Mouse (Mus musculus): ENCODE results near the gene Ticam1.
"Not testable (repeated sequence)": the region's sequence is repeated elsewhere in the genome, so short reads cannot be mapped to it uniquely, and the experiment has no call there.

Gene Ticam1

DNA sequence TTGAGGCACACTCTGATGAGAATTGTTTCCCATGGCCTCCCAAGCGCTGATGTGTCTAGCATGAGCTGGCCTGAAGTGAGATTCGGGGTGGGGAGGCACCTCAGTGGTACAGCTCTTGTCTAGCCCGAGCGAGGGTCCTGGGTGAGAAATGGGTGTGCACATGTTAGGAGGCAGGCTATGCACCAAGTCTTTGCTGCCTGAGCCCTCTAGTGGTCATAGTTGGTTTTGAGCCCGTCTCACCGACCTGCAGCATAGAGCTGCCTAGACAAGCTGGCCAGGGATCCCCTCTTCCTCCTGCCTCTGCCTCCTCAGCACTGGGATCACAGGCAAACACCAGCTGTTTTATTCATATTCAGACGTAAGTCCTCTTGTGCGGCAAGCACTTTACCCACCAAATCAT lies 12.6 kb downstream of the Ticam1 start:
- DNase-seq (ENCODE audit: low spot score in 2 of 2): peak; percentile 64 to 76

DNA sequence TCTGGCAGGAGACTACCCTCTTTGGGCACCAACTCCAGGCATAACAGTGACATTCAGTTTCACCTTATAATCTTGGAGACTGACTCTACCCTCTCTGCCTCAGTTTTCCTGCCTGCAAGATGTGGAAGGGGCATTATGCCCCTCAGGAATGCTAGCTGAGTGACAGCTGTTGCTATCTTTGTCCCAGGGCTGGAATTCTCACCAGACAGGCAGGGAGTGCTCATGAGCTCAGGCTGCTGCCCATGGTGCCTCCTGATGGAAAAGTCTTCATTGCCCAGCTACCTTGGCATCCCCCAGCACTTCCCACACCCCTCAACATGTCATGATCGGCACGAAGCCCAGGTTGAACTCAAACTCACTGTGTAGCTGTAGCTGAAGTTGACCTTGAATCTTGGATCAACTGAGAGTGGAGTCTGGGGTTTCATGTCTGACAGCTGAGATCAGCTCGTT lies 13.9 kb downstream of the Ticam1 start:
- peak in 1 of 2 experiments; percentile 62 for DNase-seq (ENCODE audit: low spot score in 2 of 2)

DNA sequence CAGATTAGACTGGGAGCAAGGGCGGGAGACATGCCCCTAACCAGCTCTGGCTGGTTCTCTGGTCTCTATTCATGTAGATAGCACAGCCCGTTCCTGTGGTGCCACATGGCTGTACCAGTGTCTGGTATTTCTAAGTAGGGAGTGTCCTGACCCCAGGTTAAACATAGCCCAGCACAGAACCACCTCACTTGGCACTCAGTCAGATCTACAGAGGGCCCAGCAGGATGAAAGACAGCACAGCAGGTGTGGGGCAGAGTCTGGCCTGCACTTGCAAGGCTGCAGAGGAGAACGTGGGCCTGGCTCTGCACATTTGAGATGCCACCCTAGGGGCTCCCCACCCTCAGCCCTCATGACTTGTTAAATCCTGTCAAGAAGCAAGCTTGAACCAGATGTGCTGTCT lies 15.4 kb downstream of the Ticam1 start:
- DNase-seq (ENCODE audit: low spot score in 2 of 2): peak; percentile 76 to 77

DNA sequence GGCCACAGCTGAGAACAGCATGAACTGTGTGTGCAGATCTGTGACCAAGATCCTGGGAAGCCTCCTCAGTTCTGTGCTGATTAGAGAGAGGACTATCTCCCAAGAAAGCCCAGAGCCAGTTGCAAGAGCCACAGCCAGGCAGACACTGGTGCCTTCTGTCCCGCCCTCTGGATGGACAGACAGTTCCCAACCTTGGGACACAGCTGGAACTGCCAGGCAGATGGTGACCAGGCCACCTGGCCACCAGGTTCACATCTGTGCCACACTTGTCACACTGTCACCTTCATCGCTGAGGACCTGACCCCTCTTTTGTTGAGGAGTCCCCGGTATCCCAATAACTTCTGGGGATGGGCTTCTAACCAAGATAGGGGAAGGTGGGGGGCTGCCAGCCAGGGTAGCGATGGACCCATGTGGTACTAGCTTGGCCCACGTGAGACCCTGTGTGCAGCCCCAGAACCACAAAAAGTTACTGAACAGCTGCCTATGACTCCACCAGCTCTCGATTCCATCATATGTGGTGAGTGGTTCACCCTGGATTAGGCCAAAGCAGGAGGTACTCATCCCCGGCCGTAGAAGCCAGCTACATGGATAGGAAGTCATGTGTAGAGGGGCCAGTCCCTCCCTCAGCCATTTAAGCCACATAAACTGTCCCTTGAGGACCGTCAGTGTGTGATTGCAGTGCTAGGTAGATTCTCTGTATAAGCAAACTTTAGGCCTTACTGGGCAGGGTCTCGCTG lies 17.1 kb downstream of the Ticam1 start:
- DNase-seq (ENCODE audit: low spot score in 2 of 2): no peak

DNA sequence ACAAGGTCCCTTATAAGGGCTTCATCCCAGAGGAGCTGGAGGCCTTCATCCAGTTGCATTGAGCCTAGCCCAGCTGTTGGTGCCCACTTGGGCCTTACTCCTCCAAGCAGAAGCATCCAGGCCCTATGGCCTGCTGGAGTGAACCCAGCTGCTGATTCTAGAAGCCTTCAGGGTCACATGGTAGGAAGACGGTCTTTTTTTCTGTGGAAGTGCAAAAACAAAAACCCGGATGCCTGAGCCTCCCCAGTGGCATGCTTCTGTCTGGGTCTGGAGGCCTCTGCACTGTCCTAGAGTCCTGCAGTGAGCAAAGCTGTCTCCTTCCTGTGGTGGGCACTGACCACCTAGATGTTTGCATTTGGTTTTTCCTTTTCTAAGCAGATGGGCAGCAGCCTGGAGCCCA lies 17.8 kb downstream of the Ticam1 start:
- DNase-seq (ENCODE audit: low spot score in 2 of 2): not testable (repeated sequence)

DNA sequence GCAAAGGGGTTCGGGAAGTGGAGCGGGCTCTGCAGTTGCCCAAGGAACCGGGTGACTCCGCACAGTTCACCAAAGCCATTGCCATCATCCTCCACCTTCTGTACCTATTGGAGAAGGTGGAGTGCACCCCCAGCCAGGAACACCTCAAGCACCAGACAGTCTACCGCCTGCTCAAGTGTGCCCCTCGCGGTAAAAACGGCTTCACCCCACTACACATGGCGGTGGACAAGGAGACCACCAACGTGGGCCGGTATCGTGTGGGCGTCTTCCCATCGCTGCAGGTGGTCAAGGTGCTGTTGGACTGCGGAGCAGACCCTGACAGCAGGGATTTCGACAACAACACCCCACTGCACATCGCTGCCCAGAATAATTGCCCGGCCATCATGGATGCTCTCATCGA lies 18.3 kb downstream of the Ticam1 start:
- not testable (repeated sequence) for DNase-seq (ENCODE audit: low spot score in 2 of 2)

DNA sequence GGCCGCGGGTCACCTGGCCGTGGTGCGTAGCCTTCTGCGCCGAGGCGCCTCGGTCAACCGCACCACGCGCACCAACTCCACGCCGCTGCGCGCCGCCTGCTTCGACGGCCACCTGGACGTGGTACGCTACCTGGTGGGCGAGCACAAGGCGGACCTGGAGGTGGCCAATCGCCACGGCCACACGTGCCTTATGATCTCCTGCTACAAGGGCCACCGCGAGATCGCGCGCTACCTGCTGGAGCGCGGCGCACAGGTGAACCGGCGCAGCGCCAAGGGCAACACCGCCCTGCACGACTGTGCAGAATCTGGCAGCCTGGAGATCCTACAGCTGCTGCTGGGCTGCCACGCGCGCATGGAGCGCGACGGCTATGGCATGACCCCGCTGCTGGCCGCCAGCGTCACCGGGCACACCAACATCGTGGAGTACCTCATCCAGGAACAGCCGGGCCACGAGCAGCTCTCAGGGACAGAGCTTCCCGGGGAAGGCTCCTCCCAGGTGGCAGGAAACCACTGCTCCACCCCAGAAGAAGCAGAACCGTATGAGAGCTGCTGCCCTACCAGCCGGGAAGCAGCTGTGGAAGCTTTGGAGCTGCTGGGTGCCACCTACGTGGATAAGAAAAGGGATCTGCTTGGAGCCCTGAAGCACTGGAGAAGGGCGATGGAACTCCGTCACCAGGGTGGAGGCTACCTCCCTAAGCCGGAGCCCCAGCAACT lies 19.2 kb downstream of the Ticam1 start:
- no peak for DNase-seq (ENCODE audit: low spot score in 2 of 2)

DNA sequence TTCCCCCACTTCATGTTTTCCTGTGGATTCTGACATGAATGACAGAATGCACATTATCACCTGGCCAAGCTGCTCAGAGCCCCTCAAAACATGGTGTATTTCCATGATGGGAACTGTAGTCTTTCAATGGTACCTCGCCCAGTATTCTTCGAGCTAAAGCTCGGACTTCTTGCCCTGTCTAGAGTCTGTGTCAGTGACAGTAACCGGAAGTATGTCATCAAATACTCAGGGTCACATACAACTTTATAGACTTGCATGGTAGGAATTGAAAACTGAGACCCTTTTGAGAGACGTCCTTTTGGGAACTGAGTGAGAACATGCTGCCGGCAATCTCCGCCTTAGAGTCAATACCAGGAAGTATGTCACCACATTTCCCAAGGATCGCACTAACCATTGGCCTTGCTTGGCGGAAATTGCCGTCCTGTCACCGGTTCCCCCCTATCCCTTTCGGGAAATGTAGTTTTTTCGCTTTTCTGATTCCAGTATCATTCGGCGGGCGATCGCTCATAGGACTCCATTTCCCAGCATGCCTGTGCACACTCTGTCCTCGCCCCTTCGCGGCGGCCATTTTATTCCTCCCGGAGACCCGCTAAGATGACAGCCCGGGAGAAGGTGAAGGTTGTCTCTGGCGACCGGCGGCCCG lies 20.2 kb downstream of the Ticam1 start, which contains the start of gene Fem1a:
Gene Fem1a (plus strand): TSS at position 572 of the 643 bp plus-strand sequence.
- DNase-seq (ENCODE audit: low spot score in 2 of 2): peak; percentile 98 to 99

DNA sequence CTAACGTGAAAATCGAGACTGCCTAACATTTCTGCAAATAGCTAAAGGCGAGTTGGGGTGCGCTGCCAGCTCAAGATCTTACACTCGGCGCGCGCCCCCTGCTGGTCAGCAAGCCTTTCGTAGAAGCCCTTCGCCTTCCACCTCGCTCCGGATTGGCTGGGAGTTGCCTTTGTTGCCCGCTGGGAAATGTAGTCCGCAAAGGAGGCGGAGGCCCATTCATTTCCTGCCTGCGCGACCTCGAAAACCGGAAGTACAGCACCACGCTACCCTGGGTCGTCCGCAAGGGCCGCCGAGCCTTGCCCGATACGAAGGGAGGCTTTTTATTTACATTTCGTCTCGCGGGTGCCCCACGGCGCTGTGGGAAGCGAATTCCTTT lies 20.7 kb downstream of the Ticam1 start:
- DNase-seq (ENCODE audit: low spot score in 2 of 2): peak; percentile 96 to 98

DNA sequence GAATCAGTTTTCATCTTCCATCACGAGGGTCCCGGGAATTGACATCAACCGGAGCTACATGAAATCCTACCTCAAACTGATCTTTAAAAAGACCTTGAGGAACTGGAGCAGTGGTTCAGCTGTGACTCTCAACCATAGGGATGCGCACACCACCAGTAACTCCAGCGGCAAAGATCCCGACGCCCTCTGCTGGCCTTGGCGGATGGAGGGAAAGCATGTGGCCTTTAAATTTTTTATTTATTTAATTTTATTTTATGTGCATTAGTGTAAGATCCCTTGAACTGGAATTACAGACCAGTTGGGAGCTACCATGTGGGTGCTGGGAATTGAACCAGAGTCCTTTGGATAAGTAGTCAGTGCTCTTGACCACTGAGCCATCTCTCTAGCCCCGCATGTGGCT lies 21.2 kb downstream of the Ticam1 start:
- no peak for DNase-seq (ENCODE audit: low spot score in 2 of 2)

DNA sequence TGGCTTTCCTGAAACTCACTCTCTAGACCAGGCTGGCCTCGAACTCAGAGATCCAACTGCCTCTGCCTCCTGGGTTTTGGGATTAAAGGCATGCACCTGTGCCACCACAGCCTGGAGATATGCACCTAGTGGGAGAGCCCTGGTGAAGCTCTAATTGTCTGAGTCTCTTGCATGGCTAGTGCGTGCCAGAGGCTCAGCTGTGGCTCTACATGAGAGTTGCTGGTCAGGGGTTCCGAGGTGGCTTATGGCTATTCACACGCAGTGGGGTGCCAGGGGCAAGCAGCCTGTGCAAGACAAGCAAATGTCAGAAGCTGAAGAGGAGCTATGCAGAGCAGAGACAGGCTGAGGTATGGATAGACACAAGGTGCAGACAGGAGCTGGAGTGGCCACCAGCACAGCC lies 21.9 kb downstream of the Ticam1 start:
- DNase-seq (ENCODE audit: low spot score in 2 of 2): no peak

DNA sequence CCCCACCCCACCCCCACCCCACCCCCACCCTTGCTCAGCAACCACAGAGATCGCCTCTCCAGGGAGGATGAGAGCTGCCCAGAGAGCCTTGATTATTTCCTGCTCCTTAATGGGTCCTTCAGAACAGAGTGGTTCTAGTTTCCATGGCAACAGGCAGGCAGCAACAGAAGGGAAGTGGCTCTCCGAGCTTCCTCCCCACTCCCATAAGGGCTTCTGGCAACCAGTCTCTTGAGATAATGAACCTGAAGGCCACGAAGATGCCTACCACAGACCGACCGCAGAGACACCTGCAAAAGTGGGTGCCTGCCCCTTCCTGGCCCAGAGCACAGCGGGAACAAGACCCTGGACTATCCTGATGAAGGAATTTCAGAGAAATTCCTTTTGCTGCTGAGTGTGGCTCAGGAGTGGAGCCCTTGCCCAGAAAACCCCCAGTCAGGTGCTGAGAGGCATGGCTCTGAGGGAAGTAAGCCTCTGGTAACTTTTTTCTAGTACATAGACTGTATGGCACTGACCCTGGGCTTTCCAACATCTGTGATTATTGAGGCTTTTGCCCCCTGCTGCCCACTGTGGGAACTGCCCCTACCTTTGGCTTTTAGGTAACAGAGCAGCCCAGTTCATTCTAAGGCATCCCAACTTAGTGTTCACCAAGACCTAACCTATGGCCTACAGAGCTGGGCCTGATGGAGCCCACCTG lies 25.3 kb downstream of the Ticam1 start:
- DNase-seq (ENCODE audit: low spot score in 2 of 2): no peak

DNA sequence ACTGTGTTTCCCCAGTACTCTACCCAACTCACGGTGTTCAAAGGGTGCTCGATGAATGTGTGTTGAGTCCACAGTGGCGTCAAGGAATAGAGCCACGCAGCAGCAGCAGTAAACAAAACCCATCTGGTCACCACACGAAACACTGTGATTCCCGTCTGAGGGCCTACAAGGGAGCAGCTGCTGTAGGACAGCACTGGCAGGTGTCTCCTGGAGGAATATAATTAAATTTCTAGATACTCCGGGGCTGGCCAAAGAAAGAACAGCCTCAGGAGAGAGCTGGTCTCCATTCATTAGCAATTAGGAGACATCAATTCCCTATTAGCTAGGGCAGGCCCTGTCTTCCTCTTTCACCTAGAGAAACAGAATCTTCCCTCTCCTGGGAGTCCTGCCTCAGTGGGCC lies 31.0 kb downstream of the Ticam1 start:
- no peak for DNase-seq (ENCODE audit: low spot score in 2 of 2)

DNA sequence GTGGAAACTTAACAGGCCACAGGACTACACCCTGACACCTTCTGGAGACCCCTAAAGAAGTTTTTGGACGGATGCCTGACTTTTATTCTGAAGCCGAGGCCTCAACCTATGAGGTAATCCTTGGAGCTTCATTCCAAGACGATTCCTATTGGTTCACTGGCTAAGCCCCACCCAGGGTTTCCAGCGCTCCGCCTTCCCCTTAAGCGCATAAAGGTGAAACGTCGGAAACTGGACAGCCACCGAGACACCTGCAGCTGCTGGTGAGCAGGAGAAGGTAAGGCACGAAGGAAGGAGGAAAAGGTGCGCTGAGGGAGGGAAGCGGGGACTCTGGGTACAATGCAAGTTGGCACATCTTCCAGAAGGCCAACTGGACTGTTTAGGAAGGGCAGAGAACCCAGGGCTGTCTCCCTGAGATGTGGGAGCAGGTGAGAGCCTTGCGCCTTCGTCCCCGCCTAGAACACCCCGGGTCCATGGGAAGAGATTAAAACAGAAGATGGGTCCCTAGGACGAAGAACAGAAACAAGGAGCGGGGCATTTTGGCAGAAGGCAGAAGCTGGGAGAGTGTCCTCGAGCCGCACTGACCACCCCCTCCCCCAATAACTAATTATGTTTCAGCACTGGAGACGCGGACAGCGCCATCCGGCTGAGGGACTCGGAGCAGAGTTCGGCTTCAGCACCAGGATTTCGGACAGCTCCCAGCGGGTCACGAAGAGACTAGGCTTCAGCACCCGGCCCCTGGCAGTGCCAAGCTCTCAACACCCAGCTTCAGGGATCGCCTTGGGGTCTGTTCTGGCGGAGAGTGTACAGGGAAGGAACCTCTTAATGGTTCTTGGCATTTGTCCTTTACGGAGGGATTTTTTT lies 34.8 kb downstream of the Ticam1 start:
- DNase-seq (ENCODE audit: low spot score in 2 of 2): peak; percentile 49 to 68

DNA sequence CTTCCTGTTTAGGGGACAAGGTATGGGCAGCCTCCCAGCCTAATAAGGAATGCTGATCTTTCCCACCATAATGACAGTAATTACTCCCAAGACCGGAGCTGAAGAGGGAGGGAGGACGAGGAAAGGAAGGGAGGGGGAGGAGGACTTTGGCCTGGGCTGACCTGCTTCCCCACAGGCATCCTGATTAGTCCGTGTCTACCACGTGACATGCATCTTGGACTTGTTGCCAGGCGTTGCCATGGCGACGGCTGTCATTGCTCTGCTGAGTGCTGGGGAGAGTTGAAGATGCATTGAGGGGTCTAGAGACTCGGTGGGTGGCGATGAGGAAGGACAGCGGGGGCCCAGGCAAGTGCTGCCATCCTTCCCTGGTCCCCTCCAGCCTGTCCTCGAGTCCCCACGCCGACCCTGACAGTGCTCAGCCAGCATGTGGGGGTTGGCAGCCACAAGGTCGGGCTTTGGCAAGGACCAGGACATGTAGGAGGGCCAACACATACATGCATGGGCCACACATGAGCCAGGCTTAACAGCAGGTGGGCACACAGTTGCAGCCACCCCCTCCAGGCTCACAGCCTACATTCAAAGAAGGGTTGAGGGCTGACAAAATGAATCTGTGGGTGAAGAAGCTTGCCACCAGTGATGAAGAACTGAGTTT lies 42.6 kb downstream of the Ticam1 start:
- no peak for DNase-seq (ENCODE audit: low spot score in 2 of 2)

DNA sequence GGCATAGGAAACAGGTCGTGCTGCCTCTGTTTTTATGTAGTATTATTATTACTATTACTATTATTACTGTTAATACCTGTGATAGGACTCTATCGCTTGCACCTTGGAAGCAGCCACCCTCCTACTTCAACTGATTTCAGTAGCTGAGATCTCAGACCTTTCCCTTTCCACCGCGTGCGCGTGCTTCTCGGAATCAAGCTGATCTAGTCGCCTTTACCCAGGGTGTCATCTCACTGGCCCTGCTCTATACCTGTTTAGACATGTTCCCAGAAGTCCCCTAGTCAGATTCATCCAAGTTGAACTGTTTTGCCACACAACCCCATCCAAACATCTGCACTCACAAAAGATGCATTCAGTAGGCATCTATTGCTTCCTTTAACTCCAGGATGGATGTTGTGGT lies 43.2 kb downstream of the Ticam1 start:
- DNase-seq (ENCODE audit: low spot score in 2 of 2): no peak

DNA sequence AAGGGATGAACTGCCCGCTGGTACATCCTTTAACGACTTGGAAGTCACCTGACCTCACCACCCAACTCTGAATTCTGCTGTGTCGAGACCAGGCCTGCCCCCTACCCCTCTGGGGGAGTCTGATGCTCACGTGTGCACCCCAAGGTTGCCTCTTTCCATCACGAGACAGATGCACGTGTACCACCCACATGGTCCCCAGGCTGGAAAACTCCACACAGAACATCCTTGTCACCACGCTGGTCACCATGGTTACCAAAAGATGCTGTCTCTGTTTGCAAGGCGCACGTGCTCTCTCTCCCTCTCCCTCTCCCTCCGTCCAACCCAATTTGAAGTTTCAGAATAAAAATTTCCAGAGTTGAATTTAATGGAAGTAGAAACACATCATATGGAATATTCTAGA lies 46.6 kb downstream of the Ticam1 start:
- no peak for DNase-seq (ENCODE audit: low spot score in 2 of 2)

DNA sequence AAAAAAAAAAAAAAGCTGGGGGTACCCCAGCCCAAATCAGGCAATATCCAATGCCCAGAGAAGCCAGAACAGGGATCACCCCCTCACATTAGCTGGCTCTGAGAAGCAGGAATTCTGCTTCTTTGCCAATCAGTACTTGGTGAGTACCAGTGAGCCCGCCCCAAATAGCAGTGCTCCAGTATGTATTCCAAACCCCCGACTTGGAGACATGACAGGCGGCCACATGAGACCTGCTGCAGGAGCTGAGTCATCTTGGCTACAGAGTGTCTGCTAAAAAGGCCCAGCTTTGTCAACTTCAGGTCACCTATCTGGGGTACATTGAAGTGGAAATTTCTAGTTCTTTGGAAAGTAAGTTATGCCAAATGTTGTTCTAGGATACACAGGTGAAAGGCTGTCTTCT lies 50.0 kb downstream of the Ticam1 start:
- no peak for DNase-seq (ENCODE audit: low spot score in 2 of 2)

DNA sequence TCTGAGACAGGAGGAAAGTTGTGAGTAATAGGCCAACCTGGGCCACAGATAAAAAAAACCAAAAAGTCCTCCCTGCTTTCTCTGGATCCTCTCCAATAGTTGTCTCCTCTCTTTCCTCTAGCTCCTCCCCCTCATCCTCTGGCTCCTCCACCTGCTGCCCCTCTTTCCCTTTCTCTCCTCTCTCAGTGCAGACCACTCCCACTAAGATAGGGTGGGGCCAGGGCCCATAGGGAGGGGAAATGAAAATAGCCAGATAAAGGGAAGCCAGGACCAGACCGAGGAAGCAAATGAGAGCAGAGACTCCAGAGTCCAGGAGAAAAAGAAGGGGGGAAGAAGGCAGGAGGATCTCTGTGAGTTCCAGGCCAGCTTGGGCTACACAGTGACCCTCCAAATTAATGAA lies 51.7 kb downstream of the Ticam1 start:
- no peak for DNase-seq (ENCODE audit: low spot score in 2 of 2)

DNA sequence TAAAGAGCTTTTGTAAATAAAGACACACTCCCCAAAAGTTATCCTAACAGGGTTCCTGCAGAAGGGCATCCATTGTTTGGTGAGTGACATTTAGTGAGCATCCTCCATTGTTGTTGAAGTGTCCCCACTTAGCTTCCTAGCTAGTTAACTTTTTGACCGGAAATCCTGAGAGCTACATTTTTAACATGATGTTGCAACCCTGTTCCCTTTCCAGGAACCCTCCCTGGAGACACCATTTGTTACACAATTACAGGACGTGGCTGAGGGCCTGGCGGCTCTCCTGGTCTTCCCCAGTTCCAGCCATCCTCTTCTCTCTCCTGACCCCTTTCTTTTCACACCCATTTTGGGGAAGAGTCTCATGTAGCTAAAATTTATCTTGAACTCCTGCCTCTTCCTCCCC lies 56.8 kb downstream of the Ticam1 start:
- peak; percentile 90 to 91 for DNase-seq (ENCODE audit: low spot score in 2 of 2)
